Mouse (Mus musculus): Measurements from ENCODE around the gene Olfr90. TPM values are rescaled to one million over a fixed set of nuclear protein-coding genes. Genes with fewer than 3 reads are reported as not detected.

Gene Olfr90
- total RNA-seq (2023), result under 1 TPM in 1 of 2 experiments, not detected in 1; 0.24 TPM

DNA sequence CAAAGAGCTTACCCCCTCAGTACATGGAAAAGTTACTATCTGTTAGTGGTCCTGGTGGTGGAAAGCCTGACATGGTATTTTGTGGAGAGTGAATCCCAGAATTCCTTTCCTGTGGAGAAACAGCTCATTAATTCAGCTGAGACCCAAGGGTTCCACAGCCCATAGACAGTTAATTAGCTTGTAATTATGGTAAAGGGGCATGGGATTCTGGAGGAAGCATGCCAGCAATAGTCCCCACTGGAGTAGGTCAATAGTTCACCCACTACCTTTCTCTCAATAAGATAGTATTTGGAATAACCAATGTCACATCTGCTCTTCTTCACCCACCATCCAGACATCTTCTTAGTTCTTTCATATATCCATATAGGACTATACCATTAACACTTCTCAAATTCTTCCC, at the start of gene Olfr90:
Gene Olfr90, minus strand, starts transcription at position 101 of the 400 bp plus-strand sequence.

DNA sequence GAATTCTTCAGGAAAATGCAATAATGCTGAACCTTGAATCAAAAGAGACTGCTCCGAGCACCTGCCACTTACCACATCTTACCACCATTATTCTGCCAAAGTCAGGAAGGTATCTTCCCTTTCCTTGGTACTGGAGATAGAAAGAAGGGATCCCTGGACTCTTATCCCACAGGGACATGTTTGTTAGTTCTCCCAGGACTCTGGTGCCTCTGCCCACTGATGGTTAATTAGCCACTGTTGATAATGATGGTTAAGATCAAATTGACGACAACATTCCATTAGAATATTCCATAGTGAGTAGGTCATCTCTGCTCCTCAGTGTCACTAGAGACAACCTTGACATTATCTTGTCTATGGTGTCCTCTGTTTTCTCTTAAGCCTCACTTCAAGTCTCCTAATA, 31.7 kb upstream of the Olfr90 start, which contains the start of gene Olfr92:
Gene Olfr92, minus strand, starts transcription at position 101 of the 400 bp plus-strand sequence.

DNA sequence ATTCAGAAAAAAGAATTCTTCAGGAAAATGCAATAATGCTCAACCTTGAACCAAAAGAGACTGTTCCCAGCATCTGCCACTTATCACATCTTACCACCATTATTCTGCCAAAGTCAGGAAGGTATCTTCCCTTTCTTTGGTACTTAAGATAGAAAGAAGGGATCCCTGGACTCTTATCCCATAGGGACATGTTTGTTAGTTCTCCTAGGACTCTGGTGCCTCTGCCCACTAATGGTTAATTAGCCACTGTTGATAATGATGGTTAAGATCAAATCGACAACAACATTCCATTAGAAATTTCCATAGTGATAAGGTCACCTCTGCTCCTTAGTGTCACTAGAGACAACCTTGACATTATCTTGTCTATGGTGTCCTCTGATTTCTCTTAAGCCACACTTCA, 9.9 kb upstream of the Olfr90 start, which contains the start of gene Olfr91:
Gene Olfr91, minus strand, starts transcription at position 101 of the 400 bp plus-strand sequence.

DNA sequence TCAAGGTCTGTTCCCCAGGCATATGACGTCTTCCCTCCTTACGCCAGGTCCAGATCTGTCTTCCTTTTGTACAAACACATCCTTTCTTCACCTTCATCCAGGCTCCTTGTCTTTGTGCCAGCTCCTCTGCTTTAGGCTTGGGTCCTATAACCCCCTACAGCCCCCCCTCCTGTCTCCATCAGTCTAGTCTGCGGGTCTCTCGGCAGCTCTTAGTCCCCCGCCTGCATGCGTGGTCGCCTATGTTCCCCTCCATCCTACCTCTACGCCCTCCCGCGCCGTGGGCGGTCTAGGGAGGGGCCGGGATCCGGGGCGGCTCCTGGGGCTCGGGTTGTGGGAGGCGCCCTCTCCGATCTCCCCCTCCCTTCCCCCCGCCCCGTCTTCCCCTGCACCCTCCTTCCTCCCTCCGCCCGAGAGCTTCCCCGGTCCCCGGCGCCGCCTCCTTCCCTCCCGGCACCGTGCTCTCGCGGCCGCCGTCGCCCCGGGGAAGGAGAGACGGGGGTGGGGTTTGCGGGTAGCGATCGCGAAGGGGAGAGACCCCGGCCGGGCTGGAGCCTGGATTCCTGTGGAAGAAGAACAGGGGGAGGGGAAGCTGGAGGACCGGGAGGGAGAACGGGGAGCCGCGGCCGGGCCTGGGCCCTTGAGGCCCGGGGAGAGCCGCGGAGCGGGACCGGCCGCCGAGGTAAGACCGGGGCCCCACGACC, 42.5 kb downstream of the Olfr90 start, which contains the start of gene Gabbr1:
Gene Gabbr1, plus strand, starts transcription at position 356 of the 701 bp plus-strand sequence.

Other genes with a start within 250 kb of the Olfr90 start
- gene Trim15, start 221.3 kb downstream of the Olfr90 start, total RNA-seq (2023), result not detected
- 10 to 100 TPM in 1 of 2 experiments, 1 to 10 TPM in 1; 6.7 to 11.4 TPM for gene Trim10, start 218.9 kb downstream of the Olfr90 start, total RNA-seq (2023)
- not detected for gene Trim40, start 198.4 kb downstream of the Olfr90 start, total RNA-seq (2023)
- gene Trim31, start 190.4 kb downstream of the Olfr90 start, total RNA-seq (2023), result not detected
- gene Rnf39, start 145.6 kb downstream of the Olfr90 start, total RNA-seq (2023), result not detected
- 10 to 100 TPM; 36.4 to 42.1 TPM for gene Ppp1r11, start 136.8 kb downstream of the Olfr90 start, total RNA-seq (2023)
- 10 to 100 TPM; 29.7 to 30.7 TPM for gene Znrd1, start 129.9 kb downstream of the Olfr90 start, total RNA-seq (2023)
- gene Znrd1as, start 129.9 kb downstream of the Olfr90 start, total RNA-seq (2023), result 1 to 10 TPM; 1.6 to 1.9 TPM
- not detected for gene 2410137M14Rik, start 107.3 kb downstream of the Olfr90 start, total RNA-seq (2023)
- gene H2-M5, start 99.0 kb downstream of the Olfr90 start, total RNA-seq (2023), result not detected
- under 1 TPM in 1 of 2 experiments, not detected in 1; 0.24 TPM for gene Zfp57, start 87.3 kb downstream of the Olfr90 start, total RNA-seq (2023)
- not detected for gene Mog, start 65.1 kb downstream of the Olfr90 start, total RNA-seq (2023)
- 10 to 100 TPM; 87.9 to 96.0 TPM for gene Gabbr1, start 42.5 kb downstream of the Olfr90 start, total RNA-seq (2023)
- gene Olfr91, start 9.8 kb upstream of the Olfr90 start, total RNA-seq (2023), result not detected
- not detected for gene Olfr92, start 31.6 kb upstream of the Olfr90 start, total RNA-seq (2023)
- not detected for gene Olfr93, start 73.0 kb upstream of the Olfr90 start, total RNA-seq (2023)
- gene Ubd, start 105.4 kb upstream of the Olfr90 start, total RNA-seq (2023), result not detected
- gene Olfr94, start 112.5 kb upstream of the Olfr90 start, total RNA-seq (2023), result not detected
- gene Olfr95, start 124.6 kb upstream of the Olfr90 start, total RNA-seq (2023), result not detected
- gene Olfr96, start 131.6 kb upstream of the Olfr90 start, total RNA-seq (2023), result not detected
- gene Olfr97, start 148.8 kb upstream of the Olfr90 start, total RNA-seq (2023), result not detected
- not detected for gene Olfr98, start 175.2 kb upstream of the Olfr90 start, total RNA-seq (2023)
- gene H2-M3, start 181.7 kb upstream of the Olfr90 start, total RNA-seq (2023), result 1 to 10 TPM; 4.0 to 5.0 TPM
- gene Olfr99, start 195.0 kb upstream of the Olfr90 start, total RNA-seq (2023), result not detected
- gene Olfr101, start 215.8 kb upstream of the Olfr90 start, total RNA-seq (2023), result not detected
- not detected for gene Olfr102, start 228.6 kb upstream of the Olfr90 start, total RNA-seq (2023)

Data from neutrophil, adult 83 days (primary cell).